Mouse (Mus musculus) embryonic facial prominence, embryonic 10.5 days (tissue): ENCODE results near the gene Moap1. TPM values are rescaled to one million over a fixed set of nuclear protein-coding genes. Genes with fewer than 3 reads are reported as not detected.

Experiments
- DNase-seq: peaks from one replicate; pipeline ENCODE4 v3.0.0-alpha.2; 2017; ENCODE audit warnings: low spot score
- H3K27ac ChIP-seq: fragments of 300-500 bp; sonication (generic); replicated peaks from 2 replicates; pipeline ENCODE4 v1.5.1; 2016; ENCODE audit warnings: mild to moderate bottlenecking
- H3K27me3 ChIP-seq: fragments of 300-500 bp; sonication (generic); replicated peaks from 2 replicates; pipeline ENCODE4 v1.6.1; 2016; ENCODE audit warnings: low read depth, mild to moderate bottlenecking; ENCODE audit not compliant: poor library complexity, severe bottlenecking
- H3K36me3 ChIP-seq: fragments of 300-500 bp; sonication (generic); replicated peaks from 2 replicates; pipeline ENCODE4 v1.6.1; 2016; ENCODE audit warnings: mild to moderate bottlenecking, moderate library complexity
- H3K4me1 ChIP-seq: fragments of 300-500 bp; sonication (generic); 2 replicates; pipeline ENCODE4 v1.6.1; 2016
- H3K4me3 ChIP-seq: fragments of 300-500 bp; sonication (generic); 2 replicates; pipeline ENCODE4 v1.5.1; 2016; ENCODE audit warnings: mild to moderate bottlenecking, moderate library complexity
- H3K9me3 ChIP-seq: fragments of 300-500 bp; sonication (generic); 2 replicates; pipeline ENCODE4 v1.6.1; 2016; ENCODE audit warnings: mild to moderate bottlenecking
- WGBS: fragments of 180-500 bp; shearing (Covaris S2); methylation state at CpG from one replicate; pipeline ENCODE4 v1.1.7; 2016; 5-methylcytosine and 5-hydroxymethylcytosine counted together
- polyA plus RNA-seq: library from polyadenylated mRNA; unstranded; fragments of >200 nt; fragmentation: Nextera tagmentation; extraction: Ambion mirVana; gene quantifications from 2 replicates; pipeline ENCODE4 v1.2.1, GENCODE M21; 2016

Moap1 gene
- polyA plus RNA-seq, 1 experiment from 2014 or later: 35.4 TPM

GRCm38 (mm10) chr12:102713153-102713865, 30.2 kb downstream of the Moap1 start:
- no peak overlapping the region for H3K27ac ChIP-seq
- H3K4me3 ChIP-seq: no peak overlapping the region
- 74% methylated on average over 20 of the region's 20 CpGs for WGBS
- no peaks in the 10 kb centered on the region for H3K36me3 ChIP-seq
- H3K27me3 ChIP-seq: no peaks in the 10 kb centered on the region
- peaks cover 13% of the 10 kb centered on the region for H3K4me1 ChIP-seq
- no peak for DNase-seq
- no peaks in the 10 kb centered on the region for H3K9me3 ChIP-seq

- 55% methylated on average over 4 of the region's 4 CpGs for WGBS
- no peak overlapping the region for H3K4me3 ChIP-seq
- H3K36me3 ChIP-seq: no peaks in the 10 kb centered on the region
- no peak for DNase-seq
- H3K9me3 ChIP-seq: no peaks in the 10 kb centered on the region
- H3K4me1 ChIP-seq: peaks cover 18% of the 10 kb centered on the region
- H3K27ac ChIP-seq: no peak overlapping the region
- H3K27me3 ChIP-seq: peaks cover 11% of the 10 kb centered on the region; the same call in 1 of the 2 replicates
Observed at GRCm38 (mm10) chr12:102710851-102711375, 32.5 kb downstream of the Moap1 start.

- peaks cover 11% of the 10 kb centered on the region; the same call in 1 of the 2 replicates for H3K27me3 ChIP-seq
- no peak for DNase-seq
- H3K4me1 ChIP-seq: peaks cover 27% of the 10 kb centered on the region
- no peak overlapping the region for H3K4me3 ChIP-seq
- H3K9me3 ChIP-seq: no peaks in the 10 kb centered on the region
- H3K36me3 ChIP-seq: no peaks in the 10 kb centered on the region
- H3K27ac ChIP-seq: no peak overlapping the region
- WGBS: 89% methylated on average over 5 of the region's 5 CpGs
Observed at GRCm38 (mm10) chr12:102709896-102710295, 33.6 kb downstream of the Moap1 start.

- Histone ChIP-seq H3K9me3 (no peaks in the 10 kb centered on the region), H3K27ac (no peak overlapping the region)
- 85% methylated on average over 11 of the region's 11 CpGs for WGBS
Observed at GRCm38 (mm10) chr12:102708220-102708619, 35.2 kb downstream of the Moap1 start.

GRCm38 (mm10) chr12:102706833-102707463, 36.5 kb downstream of the Moap1 start:
- Histone ChIP-seq H3K4me3 (no peak overlapping the region), H3K27me3 (peaks cover 20% of the 10 kb centered on the region), H3K4me1 (peaks cover 53% of the 10 kb centered on the region), H3K36me3 (no peaks in the 10 kb centered on the region), H3K27ac (no peak overlapping the region), H3K9me3 (no peaks in the 10 kb centered on the region)
- DNase-seq: no peak
- 80% methylated on average over 10 of the region's 10 CpGs for WGBS

More at GRCm38 (mm10) chr12:102708220-102708619, 35.2 kb downstream of the Moap1 start:
- no peak for DNase-seq
- Histone ChIP-seq H3K27me3 (peaks cover 20% of the 10 kb centered on the region), H3K4me3 (no peak overlapping the region), H3K36me3 (no peaks in the 10 kb centered on the region), H3K4me1 (peaks cover 41% of the 10 kb centered on the region)

- Histone ChIP-seq H3K9me3 (no peaks in the 10 kb centered on the region), H3K4me1 (peaks cover 53% of the 10 kb centered on the region), H3K27me3 (peaks cover 20% of the 10 kb centered on the region), H3K4me3 (peak overlapping the region; percentile 77), H3K36me3 (0 out of 2 replicates have a peak, but pooled peaks cover 2% of the 10 kb centered on the region), H3K27ac (no peak overlapping the region)
- WGBS: 74% methylated on average over 6 of the region's 6 CpGs
- DNase-seq: no peak
Observed at GRCm38 (mm10) chr12:102705906-102706640, 37.4 kb downstream of the Moap1 start.

GRCm38 (mm10) chr12:102705216-102705871, 38.1 kb downstream of the Moap1 start:
- WGBS: 3% methylated on average over 34 of the region's 45 CpGs
- Histone ChIP-seq H3K9me3 (no peaks in the 10 kb centered on the region), H3K4me3 (peak overlapping the region; percentile 77), H3K27ac (peak overlapping the region; percentile 88), H3K27me3 (peaks cover 20% of the 10 kb centered on the region), H3K4me1 (peaks cover 54% of the 10 kb centered on the region), H3K36me3 (0 out of 2 replicates have a peak, but pooled peaks cover 4% of the 10 kb centered on the region)
- DNase-seq: peak; percentile 87

GRCm38 (mm10) chr12:102704457-102705198, 38.8 kb downstream of the Moap1 start, which contains the start of gene Itpk1:
Gene Itpk1 (minus strand): TSS chr12:102704930.
- H3K27ac ChIP-seq: peak within 1 kb of the TSS; percentile 88
- 1% methylated on average over 99 of the region's 105 CpGs for WGBS
- peak within 1 kb of the TSS; percentile 77 for H3K4me3 ChIP-seq
- H3K4me1 ChIP-seq: peaks cover 59% of the 10 kb centered on the region
- H3K27me3 ChIP-seq: peaks cover 20% of the 10 kb centered on the region
- 0 out of 2 replicates have a peak, but pooled peaks cover 4% of the 10 kb centered on the region for H3K36me3 ChIP-seq
- peak; percentile 82 for DNase-seq
- no peaks in the 10 kb centered on the region for H3K9me3 ChIP-seq

- Histone ChIP-seq H3K27me3 (peaks cover 20% of the 10 kb centered on the region), H3K27ac (peak overlapping the region; percentile 82), H3K4me1 (peaks cover 66% of the 10 kb centered on the region), H3K4me3 (peak overlapping the region; percentile 77), H3K36me3 (0 out of 2 replicates have a peak, but pooled peaks cover 4% of the 10 kb centered on the region), H3K9me3 (no peaks in the 10 kb centered on the region)
- peak; percentile 32 for DNase-seq
- WGBS: 5% methylated on average over 17 of the region's 17 CpGs
Observed at GRCm38 (mm10) chr12:102703921-102704408, 39.5 kb downstream of the Moap1 start.

- 0 out of 2 replicates have a peak, but pooled peaks cover 4% of the 10 kb centered on the region for H3K36me3 ChIP-seq
- H3K4me3 ChIP-seq: peak overlapping the region; percentile 77
- H3K27me3 ChIP-seq: peaks cover 20% of the 10 kb centered on the region
- no peaks in the 10 kb centered on the region for H3K9me3 ChIP-seq
- peaks cover 71% of the 10 kb centered on the region for H3K4me1 ChIP-seq
- H3K27ac ChIP-seq: no peak overlapping the region; the same call in 1 of the 2 replicates
- DNase-seq: no peak
- WGBS: 43% methylated on average over 6 of the region's 6 CpGs
Observed at GRCm38 (mm10) chr12:102703441-102703840, 40.0 kb downstream of the Moap1 start.

- no peaks in the 10 kb centered on the region for H3K9me3 ChIP-seq
- peak overlapping the region; percentile 77 for H3K4me3 ChIP-seq
- peak; percentile 25 for DNase-seq
- peaks cover 72% of the 10 kb centered on the region for H3K4me1 ChIP-seq
- 4% methylated on average over 4 of the region's 4 CpGs for WGBS
- H3K36me3 ChIP-seq: 0 out of 2 replicates have a peak, but pooled peaks cover 4% of the 10 kb centered on the region
- peak overlapping the region; percentile 71 for H3K27ac ChIP-seq
- H3K27me3 ChIP-seq: peaks cover 20% of the 10 kb centered on the region
Observed at GRCm38 (mm10) chr12:102703111-102703412, 40.4 kb downstream of the Moap1 start.
